Mouse (Mus musculus) brain, embryonic 14.5 days (tissue): Measurements from ENCODE around the gene Cytip.

Experiments used
- CTCF ChIP-seq: fragments of 200-500 bp; IDR thresholded peaks from 2 replicates; pipeline ENCODE4 v1.5.1; 2012; ENCODE audit warnings: inconsistent platforms, mild to moderate bottlenecking, moderate library complexity, borderline replicate concordance; ENCODE audit not compliant: insufficient read depth, insufficient read length; ENCODE audit errors: extremely low read depth
- POLR2A ChIP-seq: fragments of 200-500 bp; IDR thresholded peaks from 2 replicates; pipeline ENCODE4 v1.6.1; 2012; ENCODE audit warnings: mild to moderate bottlenecking, inconsistent platforms, borderline replicate concordance; ENCODE audit not compliant: poor library complexity, insufficient read depth, insufficient read length, severe bottlenecking; ENCODE audit errors: extremely low read depth

- no peak for TF ChIP-seq POLR2A
- TF ChIP-seq CTCF, result no peak
Measured at GRCm38 (mm10) chr2:58187310-58188051, 7.9 kb downstream of the Cytip start.
